Mouse (Mus musculus): ENCODE results near the gene Fgfr2. TPM values are rescaled to one million over a fixed set of nuclear protein-coding genes. Genes with fewer than 3 reads are reported as not detected.

The Fgfr2 gene
- total RNA-seq, 2 experiments from 2014 or later = not detected

GRCm38 (mm10) chr7:131778271-131778985 is 1344.7 kb downstream of the Fgfr2 start:
- ATAC-seq (replicated peaks; ENCODE audit: poor library complexity) = no peak

GRCm38 (mm10) chr7:131777461-131778270 is 1345.5 kb downstream of the Fgfr2 start:
- no peak for ATAC-seq (replicated peaks; ENCODE audit: poor library complexity)

- no peak for ATAC-seq (replicated peaks; ENCODE audit: poor library complexity)
These were observed 1346.9 kb downstream of the Fgfr2 start for GRCm38 (mm10) chr7:131776191-131776752.

- no peak for ATAC-seq (replicated peaks; ENCODE audit: poor library complexity)
These were observed 1365.2 kb downstream of the Fgfr2 start for GRCm38 (mm10) chr7:131757922-131758321.

- no peak for ATAC-seq (replicated peaks; ENCODE audit: poor library complexity)
These were observed 1375.8 kb downstream of the Fgfr2 start for GRCm38 (mm10) chr7:131747152-131748010.

- ATAC-seq (replicated peaks; ENCODE audit: poor library complexity) = no peak
These were observed 1376.4 kb downstream of the Fgfr2 start for GRCm38 (mm10) chr7:131746752-131747151.

GRCm38 (mm10) chr7:131743193-131743592 is 1380.0 kb downstream of the Fgfr2 start:
- no peak for ATAC-seq (replicated peaks; ENCODE audit: poor library complexity)

- ATAC-seq (replicated peaks; ENCODE audit: poor library complexity) = no peak
These were observed 1400.2 kb downstream of the Fgfr2 start for GRCm38 (mm10) chr7:131722783-131723575.

- no peak for ATAC-seq (replicated peaks; ENCODE audit: poor library complexity)
These were observed 1400.8 kb downstream of the Fgfr2 start for GRCm38 (mm10) chr7:131722316-131722715.

- no peak for ATAC-seq (replicated peaks; ENCODE audit: poor library complexity)
These were observed 1404.9 kb downstream of the Fgfr2 start for GRCm38 (mm10) chr7:131718280-131718679.

GRCm38 (mm10) chr7:131713076-131713475 is 1410.1 kb downstream of the Fgfr2 start:
- no peak for ATAC-seq (replicated peaks; ENCODE audit: poor library complexity)

GRCm38 (mm10) chr7:131696889-131697288 is 1426.3 kb downstream of the Fgfr2 start:
- no peak for ATAC-seq (replicated peaks; ENCODE audit: poor library complexity)

GRCm38 (mm10) chr7:131687324-131687723 is 1435.8 kb downstream of the Fgfr2 start:
- ATAC-seq (replicated peaks; ENCODE audit: poor library complexity) = no peak

- ATAC-seq (replicated peaks; ENCODE audit: poor library complexity) = no peak
These were observed 1446.0 kb downstream of the Fgfr2 start for GRCm38 (mm10) chr7:131677126-131677525.

- no peak for ATAC-seq (replicated peaks; ENCODE audit: poor library complexity)
These were observed 1452.6 kb downstream of the Fgfr2 start for GRCm38 (mm10) chr7:131670586-131670985.

GRCm38 (mm10) chr7:131669326-131669725 is 1453.8 kb downstream of the Fgfr2 start:
- no peak for ATAC-seq (replicated peaks; ENCODE audit: poor library complexity)

- no peak for ATAC-seq (replicated peaks; ENCODE audit: poor library complexity)
These were observed 1462.4 kb downstream of the Fgfr2 start for GRCm38 (mm10) chr7:131660726-131661125.

- no peak for ATAC-seq (replicated peaks; ENCODE audit: poor library complexity)
These were observed 1467.1 kb downstream of the Fgfr2 start for GRCm38 (mm10) chr7:131656017-131656416.

GRCm38 (mm10) chr7:131653416-131653815 is 1469.7 kb downstream of the Fgfr2 start:
- ATAC-seq (replicated peaks; ENCODE audit: poor library complexity) = no peak
